Mouse (Mus musculus) C2C12 (cell line): ENCODE measurements around the gene Etfbkmt. TPM values are rescaled to one million over a fixed set of nuclear protein-coding genes. Genes with fewer than 3 reads are reported as not detected.
"Not testable (repeated sequence)": the region's sequence is repeated elsewhere in the genome, so short reads cannot be mapped to it uniquely, and the experiment has no call there.

Source experiments
- H3K27me3 ChIP-seq: one replicate; pipeline ENCODE4 v1.6.1; 2011; ENCODE audit not compliant: control insufficient read depth, insufficient read depth, insufficient read length
- H3K36me3 ChIP-seq: one replicate; pipeline ENCODE4 v1.6.1; 2011; ENCODE audit not compliant: control insufficient read depth, insufficient read depth
- H3K4me3 ChIP-seq: one replicate; pipeline ENCODE4 v1.5.1; 2011; ENCODE audit warnings: mild to moderate bottlenecking, control low read depth; ENCODE audit not compliant: poor library complexity, insufficient read depth, severe bottlenecking
- H3K79me2 ChIP-seq: one replicate; pipeline ENCODE4 v1.6.1; 2011; ENCODE audit not compliant: control insufficient read depth, insufficient read depth
- H3K79me3 ChIP-seq: one replicate; pipeline ENCODE4 v1.6.1; 2011; ENCODE audit warnings: low read depth, control low read depth
- H3ac ChIP-seq: one replicate; pipeline ENCODE3; 2011; ENCODE audit warnings: low read depth; ENCODE audit not compliant: control insufficient read depth, insufficient read length
- CEBPB ChIP-seq: IDR thresholded peaks from one replicate; pipeline ENCODE4 v1.6.1; 2011; ENCODE audit warnings: low read depth, mild to moderate bottlenecking, control low read depth, moderate library complexity
- CTCF ChIP-seq: IDR thresholded peaks from one replicate; pipeline ENCODE4 v1.5.1; 2011; ENCODE audit not compliant: control insufficient read depth, insufficient read depth, insufficient read length
- FOSL1 ChIP-seq: IDR thresholded peaks from one replicate; pipeline ENCODE4 v1.8.0; 2011; ENCODE audit warnings: mild to moderate bottlenecking, low read length; ENCODE audit not compliant: poor library complexity, insufficient read depth, severe bottlenecking
- MAX ChIP-seq: IDR thresholded peaks from one replicate; pipeline ENCODE4 v1.6.1; 2011; ENCODE audit warnings: mild to moderate bottlenecking, control low read depth
- MYOD1 ChIP-seq: IDR thresholded peaks from one replicate; pipeline ENCODE4 v1.6.1; 2011; ENCODE audit warnings: low read depth; ENCODE audit not compliant: control insufficient read depth, insufficient read length
- MYOG ChIP-seq: IDR thresholded peaks from one replicate; pipeline ENCODE4 v1.6.1; 2011; ENCODE audit not compliant: control insufficient read depth, insufficient read length; ENCODE audit errors: extremely low read depth
- USF1 ChIP-seq: IDR thresholded peaks from one replicate; pipeline ENCODE4 v1.6.1; 2011; ENCODE audit warnings: low read depth, mild to moderate bottlenecking, control low read depth, moderate library complexity
- polyA plus RNA-seq: library from polyadenylated mRNA; unstranded; fragments of >200 nt; fragmentation: generic; extraction: Trizol; gene quantifications from one replicate; pipeline ENCODE4 v1.2.1, GENCODE M21; 2012; ENCODE audit warnings: missing spikeins

Gene Etfbkmt
- polyA plus RNA-seq, 1 experiment = 2.2 TPM

DNA sequence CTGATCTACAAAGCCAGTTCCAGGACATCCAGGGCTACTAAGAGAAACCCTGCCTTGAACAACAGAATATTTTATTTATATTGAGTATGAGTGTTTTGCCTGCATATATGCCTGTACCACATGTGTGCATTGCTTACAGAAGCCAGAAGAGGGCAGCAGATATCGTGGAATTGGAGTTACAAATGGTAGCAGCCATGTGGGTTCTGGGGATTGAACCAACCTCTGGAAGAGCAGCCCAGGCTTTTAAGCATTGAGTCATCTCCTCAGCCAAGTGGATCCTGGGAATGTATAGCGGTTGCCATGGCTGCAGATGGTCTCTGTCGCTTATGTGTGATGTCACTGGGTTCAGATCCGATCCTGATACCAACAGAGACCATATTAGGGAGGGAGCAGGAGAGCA lies 13.0 kb upstream of the Etfbkmt start:
- no peak overlapping the region for H3ac ChIP-seq
- no peaks in the 10 kb centered on the region for H3K79me2 ChIP-seq
- no peaks in the 10 kb centered on the region for H3K36me3 ChIP-seq
- no peaks in the 10 kb centered on the region for H3K79me3 ChIP-seq
- H3K4me3 ChIP-seq = no peak overlapping the region
- no peaks in the 10 kb centered on the region for H3K27me3 ChIP-seq
- no peak for TF ChIP-seq FOSL1
- no peak for TF ChIP-seq MYOG
- TF ChIP-seq CEBPB = no peak
- peak; percentile 61 for TF ChIP-seq MAX
- no peak for TF ChIP-seq MYOD1

DNA sequence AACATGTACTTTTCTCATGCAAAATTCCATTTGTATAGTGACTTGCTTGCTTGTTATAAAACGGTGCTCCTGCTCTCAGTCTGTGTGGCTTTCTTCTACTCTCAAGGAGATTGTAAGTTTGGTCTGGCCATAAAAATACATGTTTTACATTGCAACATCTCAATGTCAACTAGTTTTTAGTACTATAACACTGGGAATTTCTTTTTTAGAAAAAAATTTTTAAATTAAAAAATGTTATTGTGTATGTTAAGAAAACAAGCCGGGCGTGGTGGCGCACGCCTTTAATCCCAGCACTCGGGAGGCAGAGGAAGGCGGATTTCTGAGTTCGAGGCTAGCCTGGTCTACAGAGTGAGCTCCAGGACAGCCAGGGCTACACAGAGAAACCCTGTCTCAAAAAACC lies 9.8 kb upstream of the Etfbkmt start, which contains the start of gene Gm10203:
Gene Gm10203, plus strand, starts transcription at position 301 of the 400 bp plus-strand sequence.
- not testable (repeated sequence) for H3K79me3 ChIP-seq, H3ac ChIP-seq, H3K79me2 ChIP-seq, H3K27me3 ChIP-seq, H3K4me3 ChIP-seq, H3K36me3 ChIP-seq

DNA sequence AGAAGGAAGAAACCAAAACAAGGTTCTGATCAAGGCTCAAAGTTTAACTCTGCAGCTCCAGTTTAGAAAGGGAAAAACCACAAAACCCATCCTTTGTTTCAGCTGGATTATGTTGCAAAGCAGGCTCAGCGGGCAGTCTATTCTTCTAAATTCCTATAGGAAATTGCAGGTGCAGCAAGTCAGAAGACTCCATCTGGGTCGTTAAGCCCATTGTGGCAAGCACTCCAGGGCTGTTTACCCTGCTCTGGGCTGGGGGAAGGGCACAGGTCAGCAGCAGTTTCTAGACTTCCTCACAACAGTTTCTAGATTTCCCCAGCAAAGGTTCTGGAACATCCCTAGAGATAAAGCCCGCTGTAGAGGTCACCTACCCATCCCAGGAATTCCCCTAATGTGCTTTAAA lies 8.5 kb upstream of the Etfbkmt start:
- Histone ChIP-seq H3ac (no peak overlapping the region), H3K79me2 (no peaks in the 10 kb centered on the region), H3K36me3 (no peaks in the 10 kb centered on the region), H3K4me3 (no peak overlapping the region), H3K79me3 (no peaks in the 10 kb centered on the region), H3K27me3 (no peaks in the 10 kb centered on the region)
- TF ChIP-seq MYOG (no peak), MYOD1 (no peak), CTCF (no peak), USF1 (no peak), CEBPB (no peak), MAX (no peak), FOSL1 (no peak)

DNA sequence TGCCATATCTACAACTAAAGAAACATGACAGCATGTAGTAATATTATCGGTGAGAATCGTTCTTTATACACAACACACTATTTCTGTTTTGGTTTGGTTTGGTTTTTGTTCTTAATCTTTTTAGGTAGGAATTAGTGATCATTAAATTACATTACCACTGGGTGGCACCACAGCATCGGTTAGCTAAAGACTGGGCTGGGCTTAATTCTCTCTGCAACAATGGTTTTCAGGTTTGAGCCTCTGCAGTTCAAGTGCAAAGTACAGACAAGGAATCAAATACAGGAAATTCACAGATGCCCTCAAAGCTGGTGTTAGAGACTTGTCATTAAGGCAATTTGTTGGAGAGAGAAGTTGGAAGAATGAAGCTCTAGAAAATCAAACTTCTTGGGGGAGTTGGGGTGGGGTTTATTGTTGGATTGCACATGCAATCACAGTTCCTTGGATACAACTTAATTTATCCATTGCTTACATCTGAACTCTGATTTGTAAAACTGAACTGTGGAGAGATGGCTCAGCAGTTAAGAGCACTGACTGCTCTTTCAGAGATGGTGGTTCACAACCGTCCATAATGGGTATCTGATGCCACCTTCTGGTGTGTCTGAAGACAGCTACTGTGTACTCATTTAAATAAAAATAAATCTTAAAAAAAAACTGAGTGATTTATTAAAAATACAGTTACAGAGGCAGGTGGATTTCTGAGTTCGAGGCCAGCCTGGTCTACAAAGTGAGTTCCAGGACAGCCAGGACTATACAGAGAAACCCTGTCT lies 7.2 kb upstream of the Etfbkmt start:
- no peaks in the 10 kb centered on the region for H3K36me3 ChIP-seq
- no peaks in the 10 kb centered on the region for H3K27me3 ChIP-seq
- H3K79me3 ChIP-seq = no peaks in the 10 kb centered on the region
- H3K4me3 ChIP-seq = no peak overlapping the region
- H3K79me2 ChIP-seq = no peaks in the 10 kb centered on the region
- TF ChIP-seq FOSL1 = no peak
- no peak for TF ChIP-seq MYOG
- no peak overlapping the region for H3ac ChIP-seq

DNA sequence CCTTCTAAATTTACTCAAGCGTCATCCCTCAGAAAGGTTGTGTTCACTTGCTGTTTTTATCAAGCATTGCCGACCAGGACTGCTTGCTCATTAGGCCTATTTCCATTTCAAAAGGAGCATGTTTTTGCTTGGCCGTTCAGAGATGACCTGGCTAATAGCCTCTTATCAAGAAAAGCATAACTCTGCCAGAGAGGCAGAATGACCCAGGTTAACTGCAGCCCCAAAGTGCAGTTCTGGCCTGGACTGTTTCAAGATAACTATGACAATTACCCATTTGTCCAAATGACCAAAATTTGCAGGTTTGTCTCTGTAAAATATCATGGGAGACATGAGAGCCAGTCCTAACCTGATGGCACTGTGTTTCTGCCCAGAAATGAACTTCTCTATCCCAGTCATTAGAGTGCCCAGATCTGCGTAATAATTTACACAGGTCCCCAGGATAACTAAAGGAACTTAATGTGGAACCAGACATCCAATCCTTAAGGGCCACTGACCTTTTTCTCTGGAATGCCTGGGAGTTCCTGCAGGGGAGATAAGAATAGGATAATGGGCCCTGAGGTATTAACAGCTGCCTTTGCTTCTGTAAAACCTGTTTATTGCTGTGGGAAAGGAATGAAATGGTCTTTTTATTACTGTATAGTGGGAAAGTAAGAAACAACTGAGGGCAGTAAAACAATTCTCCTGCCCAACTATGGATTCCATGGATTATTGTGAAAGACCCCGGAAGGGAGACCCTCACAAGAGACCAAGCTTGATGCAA lies 5.1 kb upstream of the Etfbkmt start:
- Histone ChIP-seq H3K79me2 (no peaks in the 10 kb centered on the region), H3ac (no peak overlapping the region), H3K4me3 (no peak overlapping the region), H3K36me3 (no peaks in the 10 kb centered on the region), H3K27me3 (no peaks in the 10 kb centered on the region), H3K79me3 (no peaks in the 10 kb centered on the region)
- no peak for TF ChIP-seq CTCF
- no peak for TF ChIP-seq MAX
- TF ChIP-seq FOSL1 = no peak
- TF ChIP-seq CEBPB = no peak
- TF ChIP-seq MYOG = no peak
- no peak for TF ChIP-seq USF1
- TF ChIP-seq MYOD1 = no peak

DNA sequence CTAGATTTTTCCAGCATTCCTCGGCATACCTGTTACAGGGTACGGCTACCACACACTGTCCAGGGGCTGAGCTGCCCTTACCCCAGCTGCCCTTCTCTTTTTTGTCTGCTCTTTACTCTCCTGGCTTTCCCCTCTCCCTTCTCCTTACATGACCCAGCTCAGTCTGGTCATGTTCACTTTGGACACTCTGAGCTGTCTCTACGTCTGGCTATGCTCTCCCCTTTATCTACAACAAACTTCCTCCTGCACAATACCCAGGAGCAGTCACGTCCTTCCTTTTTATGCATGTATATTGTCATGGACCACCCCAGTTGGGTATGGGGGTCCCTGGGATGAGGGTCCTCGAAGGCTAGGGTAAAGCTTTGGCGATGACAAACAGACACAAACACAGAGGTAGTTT lies 4.0 kb upstream of the Etfbkmt start:
- Histone ChIP-seq H3K27me3 (no peaks in the 10 kb centered on the region), H3K36me3 (no peaks in the 10 kb centered on the region), H3K4me3 (no peak overlapping the region), H3K79me3 (no peaks in the 10 kb centered on the region), H3K79me2 (no peaks in the 10 kb centered on the region), H3ac (no peak overlapping the region)
- TF ChIP-seq CEBPB = no peak
- no peak for TF ChIP-seq MAX
